Mouse (Mus musculus) cortical plate, adult 2 months (tissue): Measurements from ENCODE around the gene Plppr1.

ENCODE experiments used
- CTCF ChIP-seq: fragments of 200-500 bp; IDR thresholded peaks from 2 replicates; pipeline ENCODE4 v1.5.1; 2011; ENCODE audit warnings: mild to moderate bottlenecking, control low read depth, low read length; ENCODE audit not compliant: insufficient read depth; ENCODE audit errors: extremely low read depth
- POLR2A ChIP-seq: fragments of 200-500 bp; IDR thresholded peaks from 2 replicates; pipeline ENCODE4 v1.6.1; 2011; ENCODE audit warnings: mild to moderate bottlenecking, low read length, control low read depth; ENCODE audit not compliant: insufficient read depth; ENCODE audit errors: extremely low read depth

DNA sequence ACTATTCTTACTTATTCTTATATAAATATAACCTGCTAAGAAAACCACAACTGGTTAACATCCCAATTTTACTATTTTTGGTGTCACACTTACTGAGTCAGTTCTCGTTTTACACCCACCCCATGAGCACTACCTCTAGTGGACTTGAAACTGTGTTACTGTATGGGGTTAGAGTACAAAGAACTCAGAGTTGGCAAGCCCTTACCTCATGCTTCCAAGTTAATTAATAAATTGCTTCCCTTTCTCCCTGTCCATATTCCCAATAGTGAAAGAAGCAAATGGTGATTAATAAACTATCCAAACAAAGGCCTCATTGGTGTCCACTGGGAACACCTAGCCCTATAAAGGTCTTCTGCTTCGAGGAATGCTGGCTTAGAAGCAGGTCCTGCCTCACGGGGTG, 107.3 kb downstream of the Plppr1 start:
- TF ChIP-seq CTCF (no peak), POLR2A (no peak)
